16 mouse cellular contexts compared by ENCODE assay signal in genomic region chr1:191450614-191451013, GRCm38 (mm10). TPM values are rescaled to one million over a fixed set of nuclear protein-coding genes. Genes with fewer than 3 reads are reported as not detected.
A peak's percentile ranks its signal among the peaks of the same experiment; 100 is the strongest.
DNase-seq lines count a peak whose midpoint lies in the region; ATAC-seq lines count a peak whose summit lies in the region.
"Had no signal": no experiment of that assay in that cellular context is flagged by ENCODE, and none has a peak within 500 bp of the region (broad histone marks: within the 10 kb centered on the region; RNA-seq: fewer than 3 reads in every experiment).

No protein-coding gene starts in this region.

- peak overlapping the region; percentile 50 for H3K27ac ChIP-seq in liver, embryonic 11.5 days (ENCODE audit: low read depth, low read length)
- H3K27ac ChIP-seq: hindbrain, embryonic 12.5 days; intestine, embryonic 15.5 days; kidney, postnatal 0 days; neural tube, embryonic 13.5 days had no signal

- peaks cover 35% of the 10 kb centered on the region for H3K4me1 ChIP-seq in liver, embryonic 11.5 days (replicated peaks; ENCODE audit: control insufficient read depth, insufficient read depth, low read length)
- H3K4me1 ChIP-seq: hindbrain, embryonic 12.5 days; neural tube, embryonic 13.5 days had no signal

- no peaks in the 10 kb centered on the region for H3K9me3 ChIP-seq in liver, embryonic 11.5 days (ENCODE audit: control insufficient read depth, low read length)
- H3K9me3 ChIP-seq: hindbrain, embryonic 12.5 days; intestine, embryonic 15.5 days; neural tube, embryonic 13.5 days had no signal

- peak; percentile 69 for ATAC-seq in erythroid progenitor cell, adult 5-6 weeks (replicated peaks; ENCODE audit: low FRiP score, poor library complexity, severe bottlenecking)
- peak; percentile 86 for ATAC-seq in liver, embryonic 11.5 days (replicated peaks; ENCODE audit: low FRiP score)
- ATAC-seq: intestine, embryonic 15.5 days had no signal

- H3K9ac ChIP-seq in liver, embryonic 11.5 days (ENCODE audit: low read depth, low read length) = no peak overlapping the region
- H3K9ac ChIP-seq: hindbrain, embryonic 12.5 days; intestine, embryonic 15.5 days; neural tube, embryonic 13.5 days had no signal

- peak; percentile 35 for DNase-seq in adrenal gland, postnatal 10 days
- no peak for DNase-seq in adrenal gland, postnatal 4 days (ENCODE audit: low spot score in 2 of 2)
- DNase-seq in 416B (ENCODE audit: low read depth) = peak; percentile 72
- no peak for DNase-seq in liver, embryonic 11.5 days (ENCODE audit: low spot score)
- no peak for DNase-seq in thymus, postnatal 25 days
- DNase-seq in kidney, postnatal 14 days = no peak
- no peak for DNase-seq in gastrocnemius, adult 18-20 months (ENCODE audit: low spot score)
- DNase-seq: cerebellum, postnatal 14 days; gastrocnemius, postnatal 36 days; left cerebral cortex, postnatal 4 days; retina, postnatal 1 day had no signal

- H3K4me2 ChIP-seq in liver, embryonic 11.5 days = peak overlapping the region; percentile 43
- H3K4me2 ChIP-seq: hindbrain, embryonic 12.5 days; intestine, embryonic 15.5 days; neural tube, embryonic 13.5 days had no signal

- no peaks in the 10 kb centered on the region for H3K36me3 ChIP-seq in liver, embryonic 11.5 days (ENCODE audit: control insufficient read depth, insufficient read depth, low read length)
- H3K36me3 ChIP-seq: hindbrain, embryonic 12.5 days; intestine, embryonic 15.5 days; neural tube, embryonic 13.5 days had no signal

- WGBS in liver, embryonic 11.5 days = 23% methylated on average over 5 of the region's 5 CpGs

- no peak overlapping the region for H3K4me3 ChIP-seq in liver, embryonic 11.5 days (ENCODE audit: low read depth, low read length)
- H3K4me3 ChIP-seq: hindbrain, embryonic 12.5 days; intestine, embryonic 15.5 days; neural tube, embryonic 13.5 days had no signal

- H3K27me3 ChIP-seq in liver, embryonic 11.5 days (replicated peaks; ENCODE audit: control insufficient read depth, insufficient read depth, low read length) = no peaks in the 10 kb centered on the region
- H3K27me3 ChIP-seq: hindbrain, embryonic 12.5 days; intestine, embryonic 15.5 days; neural tube, embryonic 13.5 days had no signal

RNA-seq across cellular contexts. Expression of gene Ppp2r5a, which starts 47.5 kb away (rescaled TPM):
- total RNA-seq in adrenal gland, postnatal 10 days (2021) = 100 to 1,000 TPM; 225 TPM
- total RNA-seq in adrenal gland, postnatal 4 days (2021) = 100 to 1,000 TPM; 105 to 107 TPM
- 59.1 and 84.3 TPM in 2 replicates for total RNA-seq in erythroid progenitor cell, adult 5-6 weeks (2015; ENCODE audit: low replicate concordance)
- 60.7 and 94.6 TPM in 2 replicates for total RNA-seq in erythroid progenitor cell, adult 5-6 weeks (2017; ENCODE audit: low replicate concordance)
- 32.4 and 39.9 TPM in 2 replicates for polyA plus RNA-seq in liver, embryonic 11.5 days (2014; fragmentation: Nextera tagmentation; extraction: Ambion mirVana)
- total RNA-seq in gastrocnemius, adult 18-20 months (2021) = 10 to 100 TPM; 66.2 to 76.8 TPM

Comparison
In these comparisons a context has a peak if more than half of its experiments do, and no peak if none do; other contexts are left out.
1. DNase-seq: peak in adrenal gland, postnatal 10 days (single experiment) and 416B (single experiment); none in adrenal gland, postnatal 4 days (0 of 2), liver, embryonic 11.5 days (single experiment), thymus, postnatal 25 days (single experiment), kidney, postnatal 14 days (single experiment) and gastrocnemius, adult 18-20 months (single experiment).